Mouse (Mus musculus) midbrain, embryonic 11.5 days (tissue): ENCODE measurements around the gene Pdf. TPM values are rescaled to one million over a fixed set of nuclear protein-coding genes. Genes with fewer than 3 reads are reported as not detected.
"Not testable (repeated sequence)": the region's sequence is repeated elsewhere in the genome, so short reads cannot be mapped to it uniquely, and the experiment has no call there.

Experiments used
- ATAC-seq: fragments of 200-750 bp; cut with Nextera tagmentation; 2 replicates; pipeline ENCODE4 v1.8.0; 2017; ENCODE audit warnings: moderate TSS enrichment, moderate library complexity; ENCODE audit not compliant: low FRiP score
- DNase-seq: peaks from one replicate; pipeline ENCODE4 v3.0.0; 2015; ENCODE audit warnings: low spot score; ENCODE audit errors: missing footprints
- H3K27ac ChIP-seq: fragments of 300-500 bp; sonication (generic); 2 replicates; pipeline ENCODE4 v1.5.1; 2014; ENCODE audit warnings: low read depth, low read length
- H3K27me3 ChIP-seq: fragments of 300-500 bp; sonication (generic); 2 replicates; pipeline ENCODE4 v1.6.1; 2014; ENCODE audit warnings: mild to moderate bottlenecking, low read length, moderate library complexity, mixed read lengths; ENCODE audit not compliant: control insufficient read depth, insufficient read depth
- H3K36me3 ChIP-seq: fragments of 300-500 bp; sonication (generic); 2 replicates; pipeline ENCODE4 v1.6.1; 2014; ENCODE audit warnings: mild to moderate bottlenecking, low read length, moderate library complexity, mixed read lengths; ENCODE audit not compliant: control insufficient read depth, insufficient read depth
- H3K4me1 ChIP-seq: fragments of 300-500 bp; sonication (generic); 2 replicates; pipeline ENCODE4 v1.6.1; 2014; ENCODE audit warnings: low read length; ENCODE audit not compliant: control insufficient read depth, insufficient read depth
- H3K4me2 ChIP-seq: fragments of 300-500 bp; sonication (generic); 2 replicates; pipeline ENCODE4 v1.6.1; 2014; ENCODE audit warnings: mild to moderate bottlenecking, moderate library complexity
- H3K4me3 ChIP-seq: fragments of 300-500 bp; sonication (generic); 2 replicates; pipeline ENCODE4 v1.5.1; 2014; ENCODE audit warnings: low read depth, low read length
- H3K9ac ChIP-seq: fragments of 300-500 bp; sonication (generic); 2 replicates; pipeline ENCODE4 v1.6.1; 2014; ENCODE audit warnings: low read length
- H3K9me3 ChIP-seq: fragments of 300-500 bp; sonication (generic); 2 replicates; pipeline ENCODE4 v1.6.1; 2016; ENCODE audit warnings: low read length; ENCODE audit not compliant: control insufficient read depth
- WGBS: fragments of 180-500 bp; shearing (Covaris S2); extraction: QIAGEN DNeasy Blood & Tissue Kit; methylation state at CpG from one replicate; pipeline ENCODE4 v1.1.7; 2014; 5-methylcytosine and 5-hydroxymethylcytosine counted together
- polyA plus RNA-seq: library from polyadenylated mRNA; unstranded; fragments of >200 nt; fragmentation: Nextera tagmentation; extraction: Ambion mirVana; gene quantifications from 2 replicates; pipeline ENCODE4 v1.2.1, GENCODE M21; 2014

Gene Pdf
- polyA plus RNA-seq, 1 experiment from 2014 or later = 39.8 TPM

DNA sequence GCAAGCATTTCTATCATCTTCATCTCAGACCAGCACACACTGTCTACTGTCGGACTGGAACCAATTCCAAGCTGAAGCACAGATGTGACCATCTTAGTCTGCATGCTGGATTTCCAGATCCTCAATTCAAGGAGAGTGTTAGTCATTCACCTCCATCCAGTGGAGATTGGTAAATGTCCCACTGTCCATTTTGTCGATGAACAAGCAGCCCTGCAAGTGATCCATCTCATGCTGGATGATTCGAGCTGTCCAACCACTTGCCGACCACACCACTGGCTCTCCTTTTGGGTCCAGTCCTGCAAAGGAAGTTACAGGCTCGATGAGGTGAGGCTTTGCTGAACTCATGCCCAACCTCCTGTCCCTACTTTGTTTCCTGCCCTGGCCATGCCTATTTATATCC is 1.4 kb downstream of the Pdf start:
- WGBS = 91% methylated on average over 5 of the region's 5 CpGs
- Histone ChIP-seq H3K9me3 (no peaks in the 10 kb centered on the region), H3K4me1 (peaks cover 12% of the 10 kb centered on the region), H3K9ac (no peak overlapping the region), H3K4me3 (no peak overlapping the region), H3K27me3 (no peaks in the 10 kb centered on the region), H3K27ac (no peak overlapping the region), H3K36me3 (peaks cover 28% of the 10 kb centered on the region), H3K4me2 (no peak overlapping the region)
- ATAC-seq = no peak
- peak; percentile 75 for DNase-seq

DNA sequence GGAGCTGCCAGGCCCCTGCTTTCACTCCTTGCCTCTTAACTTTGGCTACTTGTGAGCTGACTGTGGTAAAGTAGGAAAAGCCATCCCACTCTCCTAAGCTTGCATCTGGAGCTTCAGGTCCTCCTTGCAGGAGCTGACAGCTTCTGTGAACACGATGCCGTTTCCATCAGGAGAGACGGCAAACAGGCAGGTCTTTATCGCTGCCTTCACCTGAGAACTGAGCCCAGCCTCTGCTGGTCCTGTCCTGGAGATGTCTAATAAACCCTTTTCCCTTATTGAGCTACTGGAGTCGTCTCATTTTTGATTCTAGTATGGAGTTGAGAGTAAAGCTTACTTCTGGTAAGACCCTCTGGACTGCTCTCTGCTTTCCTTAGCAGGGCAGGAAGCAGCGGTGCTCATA is 2.9 kb downstream of the Pdf start:
- H3K27ac ChIP-seq = no peak overlapping the region
- DNase-seq = peak; percentile 59
- H3K9ac ChIP-seq = no peak overlapping the region
- H3K36me3 ChIP-seq = peaks cover 32% of the 10 kb centered on the region
- 93% methylated on average over 6 of the region's 6 CpGs for WGBS
- H3K4me2 ChIP-seq = no peak overlapping the region
- no peaks in the 10 kb centered on the region for H3K27me3 ChIP-seq
- H3K4me1 ChIP-seq = peaks cover 12% of the 10 kb centered on the region
- ATAC-seq = no peak
- no peaks in the 10 kb centered on the region for H3K9me3 ChIP-seq
- H3K4me3 ChIP-seq = no peak overlapping the region

DNA sequence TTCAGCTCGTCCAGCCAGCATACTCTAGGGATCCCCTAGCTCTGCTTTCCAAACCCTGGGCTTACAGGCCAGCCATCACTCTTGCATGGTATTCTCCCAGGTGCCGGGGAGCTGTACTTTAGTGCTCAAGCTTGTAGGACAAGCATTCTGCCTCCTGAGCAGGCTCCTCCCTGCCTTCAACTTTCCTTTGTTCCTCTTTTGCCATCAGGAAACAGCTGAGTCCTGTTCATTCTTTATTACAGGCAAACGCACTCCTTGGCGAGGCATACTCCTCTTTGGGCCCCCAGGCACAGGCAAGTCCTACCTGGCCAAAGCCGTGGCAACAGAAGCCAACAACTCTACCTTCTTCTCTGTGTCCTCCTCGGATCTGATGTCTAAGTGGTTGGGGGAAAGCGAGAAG is 7.8 kb downstream of the Pdf start:
- Histone ChIP-seq H3K4me2 (no peak overlapping the region), H3K9ac (no peak overlapping the region), H3K36me3 (peaks cover 28% of the 10 kb centered on the region), H3K27me3 (no peaks in the 10 kb centered on the region), H3K27ac (no peak overlapping the region), H3K9me3 (no peaks in the 10 kb centered on the region), H3K4me3 (no peak overlapping the region), H3K4me1 (no peaks in the 10 kb centered on the region)
- DNase-seq (no peak), ATAC-seq (no peak)
- WGBS = 87% methylated on average over 7 of the region's 7 CpGs

DNA sequence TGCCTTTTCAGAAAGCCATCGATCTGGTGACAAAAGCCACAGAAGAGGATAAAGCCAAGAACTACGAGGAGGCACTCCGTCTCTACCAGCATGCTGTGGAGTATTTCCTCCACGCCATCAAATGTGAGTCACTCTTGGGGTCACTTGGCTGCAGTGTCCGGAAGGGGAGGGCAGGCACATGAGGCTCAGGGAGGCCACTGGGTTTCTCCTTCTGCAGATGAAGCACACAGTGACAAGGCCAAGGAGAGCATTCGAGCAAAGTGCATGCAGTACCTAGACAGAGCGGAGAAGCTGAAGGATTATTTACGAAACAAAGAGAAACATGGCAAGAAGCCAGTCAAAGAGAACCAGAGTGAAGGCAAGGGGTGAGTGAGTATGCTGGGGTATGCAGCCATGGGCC is 11.8 kb downstream of the Pdf start:
- ATAC-seq (no peak), DNase-seq (no peak)
- Histone ChIP-seq H3K27me3 (no peaks in the 10 kb centered on the region), H3K4me2 (no peak overlapping the region), H3K36me3 (peaks cover 9% of the 10 kb centered on the region), H3K27ac (no peak overlapping the region), H3K9ac (no peak overlapping the region), H3K9me3 (no peaks in the 10 kb centered on the region), H3K4me3 (no peak overlapping the region), H3K4me1 (peaks cover 8% of the 10 kb centered on the region)
- 90% methylated on average over 8 of the region's 8 CpGs for WGBS

DNA sequence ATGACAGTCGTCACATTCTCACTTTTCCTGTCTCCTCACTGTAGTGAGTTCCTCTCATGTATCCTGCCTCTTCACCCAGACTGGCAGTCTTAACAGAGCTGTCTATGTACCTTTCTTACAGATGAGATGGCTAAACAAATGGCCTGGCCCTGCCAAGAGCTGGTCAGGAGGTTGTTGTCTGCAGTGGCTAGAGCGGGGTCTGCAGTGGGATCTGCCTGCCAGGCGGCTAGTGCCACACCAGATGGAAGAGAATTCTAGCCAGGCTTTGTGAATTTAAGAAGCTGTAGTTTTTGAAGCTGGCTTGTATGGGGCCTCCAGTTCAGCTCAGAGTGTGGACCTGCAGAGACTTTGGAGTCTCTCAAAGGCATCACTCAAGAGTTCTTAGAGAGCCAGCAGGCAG is 12.8 kb downstream of the Pdf start:
- Histone ChIP-seq H3K9me3 (no peaks in the 10 kb centered on the region), H3K27me3 (no peaks in the 10 kb centered on the region), H3K36me3 (peaks cover 1% of the 10 kb centered on the region; the same call in 1 of the 2 replicates), H3K4me1 (peaks cover 8% of the 10 kb centered on the region), H3K9ac (no peak overlapping the region), H3K27ac (no peak overlapping the region), H3K4me2 (no peak overlapping the region), H3K4me3 (no peak overlapping the region)
- ATAC-seq (no peak), DNase-seq (no peak)
- 89% methylated on average over 3 of the region's 3 CpGs for WGBS

DNA sequence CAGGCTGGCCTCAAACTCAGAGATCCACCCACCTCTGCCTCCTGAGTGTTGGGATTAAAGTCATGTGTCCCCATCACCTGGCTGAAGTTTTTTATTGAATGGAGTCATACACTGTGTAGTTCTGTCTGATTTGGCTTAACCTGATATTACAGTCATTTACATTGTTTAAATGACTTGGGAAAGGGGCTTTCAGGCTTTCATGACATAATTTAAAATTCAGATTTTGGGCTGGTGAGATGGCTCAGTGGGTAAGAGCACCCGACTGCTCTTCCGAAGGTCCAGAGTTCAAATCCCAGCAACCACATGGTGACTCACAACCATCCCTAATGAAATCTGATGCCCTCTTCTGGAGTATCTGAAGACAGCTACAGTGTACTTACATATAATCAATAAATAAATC is 14.8 kb downstream of the Pdf start:
- not testable (repeated sequence) for H3K4me1 ChIP-seq, ATAC-seq, H3K27me3 ChIP-seq, H3K9ac ChIP-seq, H3K27ac ChIP-seq, H3K4me3 ChIP-seq, H3K36me3 ChIP-seq, H3K4me2 ChIP-seq, DNase-seq, H3K9me3 ChIP-seq
- WGBS = 94% methylated on average over 2 of the region's 2 CpGs

DNA sequence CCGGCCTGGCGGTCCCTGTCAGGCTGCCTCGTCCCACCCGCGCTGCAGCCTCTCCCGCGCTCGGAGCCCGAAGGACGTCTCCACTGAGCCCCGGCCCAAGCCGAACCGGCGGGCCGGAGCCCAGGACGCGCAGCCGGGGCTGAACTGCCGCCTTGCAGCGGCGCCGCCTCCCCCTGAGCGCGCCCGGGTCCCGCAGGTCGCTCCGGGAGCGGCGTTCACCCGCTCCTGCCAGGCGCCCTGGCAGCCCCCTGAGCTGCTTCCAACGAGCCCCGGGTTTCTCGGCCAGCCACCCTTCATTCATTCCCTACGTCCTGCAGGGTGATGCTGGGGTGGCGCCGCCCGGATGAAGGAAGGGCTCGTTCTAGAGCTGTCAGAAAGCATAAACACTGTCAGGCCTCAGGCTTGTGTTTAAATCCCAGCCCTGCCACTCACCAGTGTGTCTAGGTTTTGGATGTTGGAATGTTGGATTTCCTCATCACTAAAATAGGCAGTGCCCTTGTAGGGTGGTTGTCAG is 16.8 kb downstream of the Pdf start:
- under 1% methylated on average over 38 of the region's 40 CpGs for WGBS

DNA sequence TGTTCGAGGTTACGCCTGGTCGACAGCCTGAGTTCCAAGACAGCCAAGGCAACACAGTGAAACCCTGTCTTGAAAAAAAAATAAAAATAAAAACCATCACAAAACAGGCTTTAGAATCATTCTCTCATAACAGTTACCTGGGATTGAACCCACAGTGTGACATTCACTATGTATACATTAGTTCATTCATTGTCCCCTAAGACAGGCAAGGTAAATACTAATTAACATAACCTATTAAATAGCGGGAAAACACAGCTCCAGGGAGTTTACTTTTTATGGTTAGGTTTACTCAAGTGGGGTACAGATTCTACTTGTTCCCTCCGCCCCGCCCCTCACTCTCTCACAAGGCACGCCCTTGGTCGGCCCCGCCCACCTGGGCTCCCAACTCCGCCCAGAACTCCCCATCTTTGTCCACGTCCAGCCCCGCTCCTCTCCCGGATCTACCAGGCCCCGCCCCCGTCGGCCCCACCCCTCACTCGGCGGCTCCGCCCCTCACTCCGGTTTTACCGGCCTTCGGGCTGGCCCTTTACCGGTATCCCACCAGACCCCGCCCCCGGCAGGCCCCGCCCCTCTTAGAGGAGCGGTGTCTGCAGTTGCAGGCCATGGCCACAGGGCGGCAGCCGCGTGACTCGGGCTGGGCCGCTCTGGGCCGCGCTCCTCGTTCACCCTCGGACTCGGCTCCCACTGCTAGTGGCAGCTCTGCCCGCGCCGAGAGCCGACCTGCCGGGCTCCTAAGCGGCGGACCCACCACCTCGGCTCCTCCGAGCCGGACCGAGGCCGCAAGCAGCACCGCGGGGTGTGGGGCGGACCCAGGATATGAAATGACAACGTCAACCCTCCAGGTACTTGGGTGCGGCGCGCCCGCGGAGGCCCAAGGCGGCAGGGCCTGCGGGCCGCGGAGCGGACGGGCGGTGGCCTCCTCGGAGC is 17.5 kb downstream of the Pdf start, which contains the start of gene Vps4a:
Gene Vps4a (plus strand): TSS at position 573 of the 927 bp plus-strand sequence.
- H3K36me3 ChIP-seq = no peaks in the 10 kb centered on the region
- 4% methylated on average over 63 of the region's 66 CpGs for WGBS
- H3K4me1 ChIP-seq = peaks cover 8% of the 10 kb centered on the region
- DNase-seq (peak; percentile 100), ATAC-seq (peak; percentile 96)
- H3K9ac ChIP-seq = peak within 1 kb of the TSS; percentile 91
- peak within 1 kb of the TSS; percentile 96 for H3K4me3 ChIP-seq
- H3K9me3 ChIP-seq = no peaks in the 10 kb centered on the region
- no peaks in the 10 kb centered on the region for H3K27me3 ChIP-seq
- H3K4me2 ChIP-seq = peak within 1 kb of the TSS; percentile 92
- H3K27ac ChIP-seq = peak within 1 kb of the TSS; percentile 16

More for the DNA sequence above, 16.8 kb downstream of the Pdf start:
- H3K27me3 ChIP-seq = no peaks in the 10 kb centered on the region
- H3K36me3 ChIP-seq = no peaks in the 10 kb centered on the region
- H3K4me2 ChIP-seq = peak overlapping the region; percentile 92
- H3K9me3 ChIP-seq = no peaks in the 10 kb centered on the region
- H3K4me1 ChIP-seq = peaks cover 8% of the 10 kb centered on the region
- no peak for DNase-seq
- H3K27ac ChIP-seq = peak overlapping the region; percentile 16
- H3K9ac ChIP-seq = peak overlapping the region; percentile 91
- no peak for ATAC-seq
- peak overlapping the region; percentile 96 for H3K4me3 ChIP-seq

DNA sequence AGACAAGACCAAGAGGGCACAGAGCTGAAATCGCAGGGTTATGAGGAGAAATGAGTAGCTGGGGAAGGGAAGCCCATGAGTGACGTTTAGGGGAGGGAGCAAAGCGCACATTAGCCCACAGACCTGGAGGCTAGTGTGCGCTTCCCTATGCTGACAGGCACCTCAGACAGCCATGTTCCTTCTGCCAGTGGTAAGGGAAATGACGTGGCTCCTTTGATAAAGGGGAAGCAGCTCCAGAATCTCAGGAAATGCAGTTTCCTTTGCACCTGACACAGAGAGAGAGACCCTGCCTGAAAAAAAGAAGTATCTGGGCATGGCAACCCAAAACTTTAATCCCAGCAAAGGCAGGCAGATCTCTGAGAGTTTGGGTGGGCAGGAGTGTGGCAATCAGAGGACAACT is 18.4 kb downstream of the Pdf start:
- H3K4me2 ChIP-seq = no peak overlapping the region
- H3K9ac ChIP-seq = no peak overlapping the region
- no peaks in the 10 kb centered on the region for H3K27me3 ChIP-seq
- peak; percentile 75 for DNase-seq
- no peak overlapping the region for H3K27ac ChIP-seq
- H3K36me3 ChIP-seq = no peaks in the 10 kb centered on the region
- 76% methylated on average over 5 of the region's 5 CpGs for WGBS
- no peaks in the 10 kb centered on the region for H3K9me3 ChIP-seq
- ATAC-seq = no peak
- H3K4me1 ChIP-seq = peaks cover 8% of the 10 kb centered on the region
- no peak overlapping the region for H3K4me3 ChIP-seq
